Mouse (Mus musculus): ENCODE data around the gene Vmn2r99. TPM values are rescaled to one million over a fixed set of nuclear protein-coding genes. Genes with fewer than 3 reads are reported as not detected.

The Vmn2r99 gene
- not detected in 2 replicates for polyA plus RNA-seq (2012; ENCODE audit: insufficient read depth, insufficient read length, low replicate concordance, missing spikeins)

DNA sequence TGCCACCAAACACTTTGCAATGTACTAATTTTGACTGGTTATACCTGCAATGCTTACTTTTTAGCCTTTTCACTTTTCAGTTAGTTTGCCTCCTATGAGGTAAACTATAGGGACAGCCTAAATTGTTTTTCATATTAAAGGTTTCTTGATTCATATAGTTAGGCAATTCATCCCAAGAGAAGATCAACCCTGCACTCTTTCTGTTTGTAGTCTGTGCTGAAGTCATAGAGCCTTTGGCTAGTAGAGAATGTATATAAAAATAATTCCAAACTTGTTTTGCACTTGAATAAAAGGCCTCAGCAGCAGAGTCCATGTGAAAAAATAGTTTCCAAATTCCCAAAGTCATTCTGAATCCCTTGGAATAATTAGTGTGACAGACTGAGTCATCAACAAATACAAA lies at the start of gene Vmn2r99:
TSS of gene Vmn2r99 (plus strand) at position 301 of the 400 bp plus-strand sequence.
- no peak for TF ChIP-seq CTCF (IDR thresholded peaks at IDR 0.05; ENCODE audit: insufficient read depth, low read depth, low read length)
- TF ChIP-seq POLR2A (IDR thresholded peaks at IDR 0.05; ENCODE audit: insufficient read depth, low read depth, low read length) = no peak
- Histone ChIP-seq H3K4me1 (ENCODE audit: control insufficient read depth, insufficient read depth, low read length) (no peaks in the 10 kb centered on the region), H3K4me3 (ENCODE audit: insufficient read depth, low read depth, low read length) (no peak within 1 kb of the TSS), H3K27ac (ENCODE audit: insufficient read depth, low read depth, low read length) (no peak within 1 kb of the TSS)

DNA sequence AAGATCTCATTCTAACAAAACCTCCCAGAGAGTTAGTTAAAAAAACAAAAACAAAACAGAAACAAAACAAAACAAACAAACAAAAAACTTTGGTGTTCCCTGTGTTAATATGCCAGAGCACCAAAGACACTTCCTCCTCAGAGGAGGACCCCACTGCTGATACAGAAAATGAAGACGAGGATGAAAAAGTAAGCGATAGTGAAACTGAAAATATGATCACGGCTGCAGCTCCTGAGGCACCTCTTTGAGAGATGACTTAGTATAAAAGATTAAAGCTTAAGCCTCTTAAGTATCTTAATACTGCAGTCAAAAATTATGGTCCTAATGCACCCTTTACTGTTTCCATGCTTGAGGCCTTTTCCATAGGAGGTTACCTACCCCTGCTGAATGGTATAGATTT lies 75.9 kb downstream of the Vmn2r99 start:
- Histone ChIP-seq H3K27ac (ENCODE audit: insufficient read depth, low read depth, low read length) (no peak overlapping the region), H3K4me1 (ENCODE audit: control insufficient read depth, insufficient read depth, low read length) (no peaks in the 10 kb centered on the region), H3K4me3 (ENCODE audit: insufficient read depth, low read depth, low read length) (no peak overlapping the region)
- WGBS = 92% methylated on average over 3 of the region's 3 CpGs
- no peak for TF ChIP-seq CTCF (IDR thresholded peaks at IDR 0.05; ENCODE audit: insufficient read depth, low read depth, low read length)
- TF ChIP-seq POLR2A (IDR thresholded peaks at IDR 0.05; ENCODE audit: insufficient read depth, low read depth, low read length) = no peak

DNA sequence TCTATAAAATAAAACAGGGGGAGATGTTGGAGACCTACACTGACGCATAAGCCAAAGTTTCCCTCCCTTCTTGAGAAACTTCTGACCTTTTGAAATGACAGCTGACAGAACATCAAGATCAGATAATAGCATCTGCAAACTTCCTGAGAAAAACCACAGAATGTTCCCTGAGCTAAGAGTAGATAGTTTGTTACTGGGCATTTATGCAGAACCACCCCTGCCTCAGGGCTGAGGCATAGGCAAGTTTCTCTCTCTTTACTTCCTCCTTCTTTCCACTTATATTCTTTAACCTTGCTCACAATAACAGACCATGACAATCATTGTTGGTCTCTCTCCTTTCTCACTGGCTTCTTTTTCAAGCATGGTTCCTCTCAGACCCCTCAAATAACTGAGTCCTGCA lies 83.2 kb downstream of the Vmn2r99 start:
- H3K27ac ChIP-seq (ENCODE audit: insufficient read depth, low read depth, low read length) = no peak overlapping the region
- H3K4me1 ChIP-seq (ENCODE audit: control insufficient read depth, insufficient read depth, low read length) = no peaks in the 10 kb centered on the region
- TF ChIP-seq POLR2A (IDR thresholded peaks at IDR 0.05; ENCODE audit: insufficient read depth, low read depth, low read length) = no peak
- TF ChIP-seq CTCF (IDR thresholded peaks at IDR 0.05; ENCODE audit: insufficient read depth, low read depth, low read length) = no peak
- 81% methylated on average over 1 of the region's 1 CpGs for WGBS
- H3K4me3 ChIP-seq (ENCODE audit: insufficient read depth, low read depth, low read length) = no peak overlapping the region

Other genes starting within 250 kb of the Vmn2r99 start
- not detected in 2 replicates for gene Vmn2r100, start 142.8 kb downstream of the Vmn2r99 start, polyA plus RNA-seq (2012; ENCODE audit: insufficient read depth, insufficient read length, low replicate concordance, missing spikeins)
- gene Vmn2r101, start 215.3 kb downstream of the Vmn2r99 start, polyA plus RNA-seq (2012; ENCODE audit: insufficient read depth, insufficient read length, low replicate concordance, missing spikeins) = not detected in 2 replicates